Mouse (Mus musculus) limb, embryonic 15.5 days (tissue): Measurements from ENCODE around the gene Nhlrc4. TPM values are rescaled to one million over a fixed set of nuclear protein-coding genes. Genes with fewer than 3 reads are reported as not detected.

Source experiments
- ATAC-seq: fragments of 200-750 bp; cut with Nextera tagmentation; 2 replicates; pipeline ENCODE4 v1.8.0; 2017; ENCODE audit warnings: low read depth, moderate TSS enrichment; ENCODE audit not compliant: insufficient number of reproducible peaks, low FRiP score, low TSS enrichment
- H3K27ac ChIP-seq: fragments of 300-500 bp; sonication (generic); 2 replicates; pipeline ENCODE4 v1.5.1; 2015; ENCODE audit warnings: moderate library complexity, mild to moderate bottlenecking, inconsistent platforms
- H3K27me3 ChIP-seq: fragments of 300-500 bp; sonication (generic); 2 replicates; pipeline ENCODE4 v1.6.1; 2015; ENCODE audit warnings: inconsistent platforms
- H3K36me3 ChIP-seq: fragments of 300-500 bp; sonication (generic); 2 replicates; pipeline ENCODE4 v1.6.1; 2015; ENCODE audit warnings: inconsistent platforms
- H3K4me1 ChIP-seq: fragments of 300-500 bp; sonication (generic); 2 replicates; pipeline ENCODE4 v1.6.1; 2015; ENCODE audit warnings: inconsistent platforms
- H3K4me2 ChIP-seq: fragments of 300-500 bp; sonication (generic); 2 replicates; pipeline ENCODE4 v1.6.1; 2015; ENCODE audit warnings: mild to moderate bottlenecking, inconsistent platforms
- H3K4me3 ChIP-seq: fragments of 300-500 bp; sonication (generic); 2 replicates; pipeline ENCODE4 v1.5.1; 2015; ENCODE audit warnings: mild to moderate bottlenecking, inconsistent platforms
- H3K9ac ChIP-seq: fragments of 300-500 bp; sonication (generic); 2 replicates; pipeline ENCODE4 v1.6.1; 2015; ENCODE audit warnings: inconsistent platforms
- H3K9me3 ChIP-seq: fragments of 300-500 bp; sonication (generic); 2 replicates; pipeline ENCODE4 v1.6.1; 2016; ENCODE audit warnings: inconsistent platforms
- WGBS: fragments of 180-500 bp; shearing (Covaris S2); methylation state at CpG from one replicate; pipeline ENCODE4 v1.1.7; 2015; 5-methylcytosine and 5-hydroxymethylcytosine counted together
- polyA plus RNA-seq: library from polyadenylated mRNA; unstranded; fragments of >200 nt; fragmentation: Nextera tagmentation; extraction: Ambion mirVana; gene quantifications from 2 replicates; pipeline ENCODE4 v1.2.1, GENCODE M21; 2015

Gene Nhlrc4
- polyA plus RNA-seq, 1 experiment from 2014 or later = 0.42 TPM

DNA sequence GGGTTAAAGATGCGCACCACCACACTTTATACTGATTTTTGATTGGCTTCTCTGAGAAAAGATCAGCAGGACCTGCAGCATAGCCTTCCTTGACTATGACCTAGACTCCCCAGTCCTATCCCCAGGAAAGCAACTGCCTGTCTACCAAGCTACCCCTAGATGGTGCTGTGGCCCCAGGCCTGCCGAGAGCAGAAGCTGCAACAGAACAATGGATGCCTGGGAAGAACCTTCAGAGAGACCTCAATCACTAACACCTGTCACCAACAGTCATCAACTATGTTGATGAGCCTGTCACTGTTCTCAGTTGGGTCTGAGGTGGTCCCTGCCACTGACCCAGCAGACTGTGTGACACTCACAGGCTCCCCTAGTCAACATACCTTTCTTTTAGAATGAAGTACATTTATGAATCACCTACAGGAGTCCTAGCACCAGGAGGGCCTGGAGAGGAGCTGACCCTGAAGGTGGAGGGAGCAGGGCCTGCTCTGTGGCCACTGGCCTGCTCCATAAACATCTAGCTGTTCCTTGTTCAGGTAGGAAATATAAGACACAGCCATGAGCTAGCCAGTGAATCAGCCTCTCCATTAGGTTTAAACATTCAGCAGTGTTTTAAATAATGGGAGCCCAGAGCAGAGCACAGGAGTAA is 50.7 kb downstream of the Nhlrc4 start:
- Histone ChIP-seq H3K4me3 (no peak overlapping the region), H3K27ac (no peak overlapping the region), H3K4me2 (no peak overlapping the region), H3K27me3 (no peaks in the 10 kb centered on the region), H3K36me3 (peaks cover 25% of the 10 kb centered on the region; the same call in 1 of the 2 replicates), H3K9ac (no peak overlapping the region), H3K4me1 (0 out of 2 replicates have a peak, but pooled peaks cover 2% of the 10 kb centered on the region), H3K9me3 (no peaks in the 10 kb centered on the region)
- ATAC-seq = no peak
- 34% methylated on average over 2 of the region's 2 CpGs for WGBS

Other genes with a start within 250 kb of the Nhlrc4 start
- 4.8 and 6.1 TPM in 2 replicates for gene Gng13, start 227.8 kb downstream of the Nhlrc4 start, polyA plus RNA-seq
- 20.9 and 21.2 TPM in 2 replicates for gene Chtf18, start 217.5 kb downstream of the Nhlrc4 start, polyA plus RNA-seq
- 22.8 and 23.3 TPM in 2 replicates for gene Rpusd1, start 217.3 kb downstream of the Nhlrc4 start, polyA plus RNA-seq
- 0.13 and 0.17 TPM in 2 replicates for gene Mslnl, start 208.9 kb downstream of the Nhlrc4 start, polyA plus RNA-seq
- 38.4 and 40.6 TPM in 2 replicates for gene Msln, start 190.6 kb downstream of the Nhlrc4 start, polyA plus RNA-seq
- 26.7 and 27.2 TPM in 2 replicates for gene Narfl, start 171.2 kb downstream of the Nhlrc4 start, polyA plus RNA-seq
- 53.2 and 54.4 TPM in 2 replicates for gene Haghl, start 159.3 kb downstream of the Nhlrc4 start, polyA plus RNA-seq
- gene Ccdc78, start 158.4 kb downstream of the Nhlrc4 start, polyA plus RNA-seq = 0.09 and 0.14 TPM in 2 replicates
- 85.7 and 95.6 TPM in 2 replicates for gene Fam173a, start 152.1 kb downstream of the Nhlrc4 start, polyA plus RNA-seq
- gene AC134908.4, start 149.3 kb downstream of the Nhlrc4 start, polyA plus RNA-seq = 0.56 and 0.58 TPM in 2 replicates
- gene Metrn, start 147.8 kb downstream of the Nhlrc4 start, polyA plus RNA-seq = 39.1 and 40.0 TPM in 2 replicates
- 2.0 and 2.7 TPM in 2 replicates for gene Fbxl16, start 135.9 kb downstream of the Nhlrc4 start, polyA plus RNA-seq
- 24.6 and 26.5 TPM in 2 replicates for gene Wdr24, start 121.3 kb downstream of the Nhlrc4 start, polyA plus RNA-seq
- gene Jmjd8, start 116.1 kb downstream of the Nhlrc4 start, polyA plus RNA-seq = 47.2 and 48.9 TPM in 2 replicates
- 346 and 387 TPM in 2 replicates for gene Stub1, start 111.6 kb downstream of the Nhlrc4 start, polyA plus RNA-seq
- 1.8 and 2.6 TPM in 2 replicates for gene Rhbdl1, start 107.7 kb downstream of the Nhlrc4 start, polyA plus RNA-seq
- 1.8 and 2.6 TPM in 2 replicates for gene Gm20683, start 103.2 kb downstream of the Nhlrc4 start, polyA plus RNA-seq
- gene Rhot2, start 100.1 kb downstream of the Nhlrc4 start, polyA plus RNA-seq = 21.9 and 25.4 TPM in 2 replicates
- gene Wdr90, start 83.5 kb downstream of the Nhlrc4 start, polyA plus RNA-seq = 16.8 and 21.3 TPM in 2 replicates
- gene Mcrip2, start 76.2 kb downstream of the Nhlrc4 start, polyA plus RNA-seq = 16.7 and 22.2 TPM in 2 replicates
- 45.3 and 48.0 TPM in 2 replicates for gene Mettl26, start 69.9 kb downstream of the Nhlrc4 start, polyA plus RNA-seq
- 0.63 and 0.65 TPM in 2 replicates for gene Wfikkn1, start 64.1 kb downstream of the Nhlrc4 start, polyA plus RNA-seq
- gene Rab40c, start 25.2 kb downstream of the Nhlrc4 start, polyA plus RNA-seq = 30.7 and 35.2 TPM in 2 replicates
- gene Pigq, start within 50 bp of the Nhlrc4 start, polyA plus RNA-seq = 45.7 and 47.8 TPM in 2 replicates
- gene A930017K11Rik, start 7.6 kb upstream of the Nhlrc4 start, polyA plus RNA-seq = 0.06 and 0.14 TPM in 2 replicates
- gene Capn15, start 40.8 kb upstream of the Nhlrc4 start, polyA plus RNA-seq = 24.5 and 29.0 TPM in 2 replicates
- gene Rab11fip3, start 124.6 kb upstream of the Nhlrc4 start, polyA plus RNA-seq = 13.1 and 16.8 TPM in 2 replicates
- 39.8 and 40.9 TPM in 2 replicates for gene Decr2, start 145.4 kb upstream of the Nhlrc4 start, polyA plus RNA-seq
- gene Nme4, start 150.6 kb upstream of the Nhlrc4 start, polyA plus RNA-seq = 92.6 and 95.8 TPM in 2 replicates
- 2.0 and 2.7 TPM in 2 replicates for gene Tmem8, start 168.3 kb upstream of the Nhlrc4 start, polyA plus RNA-seq
- gene Mrpl28, start 178.5 kb upstream of the Nhlrc4 start, polyA plus RNA-seq = 178 and 185 TPM in 2 replicates
- gene Axin1, start 193.7 kb upstream of the Nhlrc4 start, polyA plus RNA-seq = 9.3 TPM in 2 replicates